Mouse (Mus musculus): ENCODE results near the gene Saysd1. TPM values are rescaled to one million over a fixed set of nuclear protein-coding genes. Genes with fewer than 3 reads are reported as not detected.

Gene Saysd1
- total and polyA plus RNA-seq, 3 experiments: 5.3 to 6.6 (median 5.9) TPM

GRCm38 (mm10) chr14:20120868-20121267, 17.5 kb downstream of the Saysd1 start (continued):
- TF ChIP-seq MXI1 (IDR thresholded peaks at IDR 0.05; ENCODE audit: low read depth, low read length) (no peak), TCF12 (IDR thresholded peaks at IDR 0.05; ENCODE audit: low read depth, low read length) (peak; percentile 40; the same call in 1 of the 2 replicates), ZKSCAN1 (IDR thresholded peaks at IDR 0.05; ENCODE audit: borderline replicate concordance, low read depth, low read length) (no peak), ZMIZ1 (IDR thresholded peaks at IDR 0.05; ENCODE audit: low read depth, low read length) (no peak), MAFK (IDR thresholded peaks at IDR 0.05; ENCODE audit: insufficient replicate concordance, low read length) (no peak), CHD1 (IDR thresholded peaks at IDR 0.05; ENCODE audit: low read depth, low read length) (no peak), BHLHE40 (IDR thresholded peaks at IDR 0.05; ENCODE audit: low read depth, low read length) (no peak), ETS1 (conservative IDR thresholded peaks at IDR 0.05; ENCODE audit: low read depth, low read length) (peak; percentile 51), HCFC1 (IDR thresholded peaks at IDR 0.05; ENCODE audit: low read depth, low read length) (no peak), MYC (IDR thresholded peaks at IDR 0.05; ENCODE audit: low read depth, low read length) (no peak)

GRCm38 (mm10) chr14:20120012-20120411, 18.3 kb downstream of the Saysd1 start:
- in situ Hi-C loops (cut with MboI; ENCODE audit: low pct_ligation_motif_present, low pct_unique_long_range_greater_than_20kb, low sequenced_read_pairs) (loop anchor here (5.0 kb wide), 2 partner anchors 57 to 127 kb away; no protein-coding TSS in a partner anchor), dilution Hi-C loops (cut with MboI; ENCODE audit: extremely low pct_ligation_motif_present, extremely low pct_unique_long_range_greater_than_20kb, low sequenced_read_pairs) (no loop called here)
- no peaks in the 10 kb centered on the region for H3K79me2 ChIP-seq (replicated peaks; ENCODE audit: control insufficient read depth, extremely low read depth, insufficient read depth, poor library complexity, severe bottlenecking)

GRCm38 (mm10) chr14:20116149-20116605, 22.2 kb downstream of the Saysd1 start:
- H3K36me3 ChIP-seq (replicated peaks in 1 of 2; ENCODE audit: control insufficient read depth in 1 of 2, insufficient read depth in 1 of 2, low read length in 1 of 2): no peaks in the 10 kb centered on the region
- no peak overlapping the region for H3K4me2 ChIP-seq (ENCODE audit: insufficient read depth, low read depth, poor library complexity, severe bottlenecking)
- H3K27ac ChIP-seq (ENCODE audit: insufficient read depth, low read depth): no peak overlapping the region
- H3K4me3 ChIP-seq (replicated peaks in 1 of 3; ENCODE audit: low read depth in 2 of 3, low read length in 2 of 3, poor library complexity in 1 of 3): no peak overlapping the region
- peaks cover 6% of the 10 kb centered on the region for H3K9me3 ChIP-seq (replicated peaks; ENCODE audit: low read length)
- H3K4me1 ChIP-seq (ENCODE audit: control insufficient read depth in 1 of 2, insufficient read depth in 2 of 2): peaks cover 2 to 11% of the 10 kb centered on the region in 2 experiments; a peak in 3 of 4 replicates
- TF ChIP-seq MYC (IDR thresholded peaks at IDR 0.05; ENCODE audit: low read depth, low read length): no peak
- no peak for TF ChIP-seq SMC3 (IDR thresholded peaks at IDR 0.05; ENCODE audit: low read depth, low read length)
- no peak for TF ChIP-seq ELF1 (IDR thresholded peaks at IDR 0.05; ENCODE audit: low read depth, low read length)
- no peak for TF ChIP-seq ZNF384 (IDR thresholded peaks at IDR 0.05; ENCODE audit: low read depth, low read length)
- no peak for TF ChIP-seq MAZ (IDR thresholded peaks at IDR 0.05; ENCODE audit: low read depth, low read length)
- TF ChIP-seq EP300 (IDR thresholded peaks at IDR 0.05; ENCODE audit: low read length): no peak
- no peak for TF ChIP-seq TCF12 (IDR thresholded peaks at IDR 0.05; ENCODE audit: low read depth, low read length)
- no peak for TF ChIP-seq ETS1 (conservative IDR thresholded peaks at IDR 0.05; ENCODE audit: low read depth, low read length)
- no peak for TF ChIP-seq MXI1 (IDR thresholded peaks at IDR 0.05; ENCODE audit: low read depth, low read length)
- TF ChIP-seq HCFC1 (IDR thresholded peaks at IDR 0.05; ENCODE audit: low read depth, low read length): no peak
- no peak for TF ChIP-seq POLR2AphosphoS2 (IDR thresholded peaks at IDR 0.05; ENCODE audit: low read depth, low read length)
- no peak for TF ChIP-seq ZC3H11A (IDR thresholded peaks at IDR 0.05; ENCODE audit: low read depth, low read length)
- H3K79me2 ChIP-seq (replicated peaks; ENCODE audit: control insufficient read depth, extremely low read depth, insufficient read depth, poor library complexity, severe bottlenecking): no peaks in the 10 kb centered on the region
- no peak for DNase-seq (ENCODE audit: extremely low read depth)
- H3K9ac ChIP-seq (ENCODE audit: insufficient read depth, low read depth): no peak overlapping the region
- H3K27me3 ChIP-seq (replicated peaks): peaks cover 2% of the 10 kb centered on the region
- dilution Hi-C loops (cut with MboI; ENCODE audit: extremely low pct_ligation_motif_present, extremely low pct_unique_long_range_greater_than_20kb, low sequenced_read_pairs) (no loop called here), in situ Hi-C loops (cut with MboI; ENCODE audit: low pct_ligation_motif_present, low pct_unique_long_range_greater_than_20kb, low sequenced_read_pairs) (no loop called here)

More at GRCm38 (mm10) chr14:20120012-20120411, 18.3 kb downstream of the Saysd1 start:
- Histone ChIP-seq H3K4me3 (replicated peaks in 1 of 3; ENCODE audit: low read depth in 2 of 3, low read length in 2 of 3, poor library complexity in 1 of 3) (no peak overlapping the region), H3K4me2 (ENCODE audit: insufficient read depth, low read depth, poor library complexity, severe bottlenecking) (no peak overlapping the region), H3K9me3 (replicated peaks; ENCODE audit: low read length) (peaks cover 6% of the 10 kb centered on the region), H3K9ac (ENCODE audit: insufficient read depth, low read depth) (no peak overlapping the region), H3K27me3 (replicated peaks) (no peaks in the 10 kb centered on the region), H3K36me3 (replicated peaks in 1 of 2; ENCODE audit: control insufficient read depth in 1 of 2, insufficient read depth in 1 of 2, low read length in 1 of 2) (no peaks in the 10 kb centered on the region), H3K27ac (ENCODE audit: insufficient read depth, low read depth) (no peak overlapping the region), H3K4me1 (ENCODE audit: control insufficient read depth in 1 of 2, insufficient read depth in 2 of 2) (peaks cover 6 to 25% of the 10 kb centered on the region in 2 experiments)
- TF ChIP-seq MAX (IDR thresholded peaks at IDR 0.05; ENCODE audit: low read length): no peak
- no peak for TF ChIP-seq MAFK (IDR thresholded peaks at IDR 0.05; ENCODE audit: insufficient replicate concordance, low read length)
- no peak for DNase-seq (ENCODE audit: extremely low read depth)

Data from CH12.LX (cell line).